17 mouse cellular contexts compared by ENCODE assay signal in the genomic region with DNA sequence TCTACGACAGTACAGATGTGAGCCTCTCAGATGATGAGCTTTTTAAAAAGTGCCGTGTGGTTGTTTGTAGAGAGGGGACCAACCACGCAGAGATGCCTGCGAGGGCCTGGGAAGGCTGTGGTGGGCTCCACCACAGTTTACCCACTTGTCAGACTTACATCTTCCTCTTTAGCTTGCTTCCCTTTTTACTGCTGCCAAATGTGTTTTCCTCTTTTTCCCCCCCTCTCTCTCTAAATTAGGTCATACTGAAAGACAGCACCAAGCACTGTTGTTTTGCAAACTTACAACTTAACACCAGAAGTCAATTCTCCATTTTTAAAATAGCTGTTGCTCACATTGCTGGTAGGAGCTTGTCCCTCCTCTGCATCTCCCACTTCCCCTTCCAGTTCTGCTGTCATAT.
DNase-seq lines count a peak whose midpoint lies in the region; ATAC-seq and TF ChIP-seq lines count a peak whose summit lies in the region.
"Had no signal": no experiment of that assay in that cellular context is flagged by ENCODE, and none has a peak within 500 bp of the region (broad histone marks: within the 10 kb centered on the region; RNA-seq: fewer than 3 reads in every experiment).

No protein-coding gene starts in this region.

- intact Hi-C loops in heart, adult 2 months (cut with DNase I), result no loop called here

- H3K4me2 ChIP-seq in midbrain, postnatal 0 days (ENCODE audit: low read depth, low read length, poor library complexity, severe bottlenecking), result no peak overlapping the region
- H3K4me2 ChIP-seq in midbrain, embryonic 11.5 days, result no peak overlapping the region
- H3K4me2 ChIP-seq: embryonic facial prominence, embryonic 12.5 days; liver, embryonic 13.5 days; midbrain, embryonic 13.5 days had no signal

- H3K4me3 ChIP-seq in heart, adult 2 months, result no peak overlapping the region
- H3K4me3 ChIP-seq in small intestine, adult 2 months (ENCODE audit: low read depth, low read length), result no peak overlapping the region
- no peak overlapping the region for H3K4me3 ChIP-seq in midbrain, postnatal 0 days (ENCODE audit: low read depth, low read length)
- H3K4me3 ChIP-seq in midbrain, embryonic 11.5 days (ENCODE audit: low read depth, low read length), result no peak overlapping the region
- H3K4me3 ChIP-seq: embryonic facial prominence, embryonic 12.5 days; forebrain, embryonic 10.5 days; liver, embryonic 13.5 days; midbrain, embryonic 13.5 days had no signal

- H3K9me3 ChIP-seq in midbrain, postnatal 0 days (ENCODE audit: low read length), result no peaks in the 10 kb centered on the region
- H3K9me3 ChIP-seq in midbrain, embryonic 11.5 days (ENCODE audit: control insufficient read depth, low read length), result no peaks in the 10 kb centered on the region
- H3K9me3 ChIP-seq: embryonic facial prominence, embryonic 12.5 days; forebrain, embryonic 10.5 days; liver, embryonic 13.5 days; midbrain, embryonic 13.5 days had no signal

- no peak for TF ChIP-seq POLR2A in heart, adult 2 months (IDR thresholded peaks at IDR 0.05; ENCODE audit: insufficient read depth, low read depth, low read length)
- no peak for TF ChIP-seq POLR2A in small intestine, adult 2 months (IDR thresholded peaks at IDR 0.05; ENCODE audit: low read depth, low read length)

- H3K36me3 ChIP-seq in heart, adult 2 months (ENCODE audit: control insufficient read depth, insufficient read depth, low read length), result no peaks in the 10 kb centered on the region
- peaks cover 7% of the 10 kb centered on the region for H3K36me3 ChIP-seq in small intestine, adult 2 months (ENCODE audit: control insufficient read depth, insufficient read depth, low read length)
- H3K36me3 ChIP-seq in midbrain, postnatal 0 days (ENCODE audit: insufficient read depth, low read length), result peaks cover 3% of the 10 kb centered on the region; the same call in 1 of the 2 replicates
- H3K36me3 ChIP-seq in midbrain, embryonic 11.5 days (ENCODE audit: control insufficient read depth, insufficient read depth, low read length), result no peaks in the 10 kb centered on the region
- H3K36me3 ChIP-seq: embryonic facial prominence, embryonic 12.5 days; forebrain, embryonic 10.5 days; liver, embryonic 13.5 days; midbrain, embryonic 13.5 days had no signal

- WGBS in heart, adult 2 months, result 83% methylated on average over 4 of the region's 4 CpGs
- 76% methylated on average over 4 of the region's 4 CpGs for WGBS in small intestine, adult 2 months
- WGBS in midbrain, postnatal 0 days, result 85% methylated on average over 4 of the region's 4 CpGs
- 83% methylated on average over 4 of the region's 4 CpGs for WGBS in midbrain, embryonic 11.5 days

- peak; percentile 92 for DNase-seq in heart, adult 11 months
- no peak for DNase-seq in heart, adult 2 months
- DNase-seq in lung, postnatal 36 days, result peak; percentile 32
- no peak for DNase-seq in lung, postnatal 4 days
- DNase-seq in midbrain, postnatal 0 days (ENCODE audit: low spot score), result no peak
- no peak for DNase-seq in midbrain, embryonic 11.5 days (ENCODE audit: low spot score, missing footprints)
- DNase-seq: adrenal gland, postnatal 10 days; cerebellum, postnatal 25 days; heart, postnatal 14 days; kidney, adult 9 months; liver, embryonic 13.5 days had no signal

- H3K27ac ChIP-seq in heart, adult 2 months, result no peak overlapping the region
- peak overlapping the region; percentile 58 for H3K27ac ChIP-seq in small intestine, adult 2 months (ENCODE audit: insufficient read depth, low read depth, low read length)
- no peak overlapping the region for H3K27ac ChIP-seq in midbrain, postnatal 0 days (ENCODE audit: low read depth, low read length)
- no peak overlapping the region for H3K27ac ChIP-seq in midbrain, embryonic 11.5 days (ENCODE audit: low read depth, low read length)
- H3K27ac ChIP-seq: embryonic facial prominence, embryonic 12.5 days; forebrain, embryonic 10.5 days; hindbrain, postnatal 0 days; midbrain, embryonic 13.5 days had no signal

- no peaks in the 10 kb centered on the region for H3K27me3 ChIP-seq in heart, adult 2 months (ENCODE audit: control insufficient read depth, insufficient read depth, low read length)
- no peaks in the 10 kb centered on the region for H3K27me3 ChIP-seq in small intestine, adult 2 months (ENCODE audit: control insufficient read depth, insufficient read depth, low read length)
- H3K27me3 ChIP-seq in midbrain, postnatal 0 days (ENCODE audit: insufficient read depth, low read length), result no peaks in the 10 kb centered on the region
- no peaks in the 10 kb centered on the region for H3K27me3 ChIP-seq in midbrain, embryonic 11.5 days (ENCODE audit: control insufficient read depth, insufficient read depth, low read length)
- H3K27me3 ChIP-seq: liver, embryonic 13.5 days; midbrain, embryonic 13.5 days had no signal

- ATAC-seq in common myeloid progenitor, adult 5-6 weeks (replicated peaks; ENCODE audit: low read depth, poor library complexity, severe bottlenecking), result peak; percentile 62
- ATAC-seq in midbrain, postnatal 0 days (ENCODE audit: low FRiP score), result no peak
- no peak for ATAC-seq in midbrain, embryonic 11.5 days (ENCODE audit: low FRiP score)
- ATAC-seq: hindbrain, postnatal 0 days; midbrain, embryonic 13.5 days had no signal

- no peaks in the 10 kb centered on the region for H3K79me2 ChIP-seq in heart, adult 2 months (replicated peaks; ENCODE audit: control insufficient read depth, insufficient read depth, low read length)

- TF ChIP-seq EP300 in heart, adult 2 months (IDR thresholded peaks at IDR 0.05; ENCODE audit: insufficient read depth, low read depth, low read length), result no peak

- H3K4me1 ChIP-seq in heart, adult 2 months (ENCODE audit: control insufficient read depth, insufficient read depth, low read length), result peaks cover 2% of the 10 kb centered on the region; the same call in 1 of the 2 replicates
- peaks cover 5% of the 10 kb centered on the region; the same call in 1 of the 2 replicates for H3K4me1 ChIP-seq in small intestine, adult 2 months (ENCODE audit: control insufficient read depth, insufficient read depth, insufficient read length, low read length)
- H3K4me1 ChIP-seq in midbrain, postnatal 0 days (ENCODE audit: insufficient read depth, low read length), result no peaks in the 10 kb centered on the region; the same call in 1 of the 2 replicates
- no peaks in the 10 kb centered on the region for H3K4me1 ChIP-seq in midbrain, embryonic 11.5 days (ENCODE audit: control insufficient read depth, insufficient read depth, low read length)
- H3K4me1 ChIP-seq: midbrain, embryonic 13.5 days had no signal

- TF ChIP-seq CTCF in heart, adult 2 months (IDR thresholded peaks at IDR 0.05), result no peak
- no peak for TF ChIP-seq CTCF in small intestine, adult 2 months (IDR thresholded peaks at IDR 0.05; ENCODE audit: extremely low read depth, insufficient read length, insufficient replicate concordance, low read depth, low read length)
- TF ChIP-seq CTCF in midbrain, postnatal 0 days (IDR thresholded peaks at IDR 0.05), result no peak

- H3K9ac ChIP-seq in heart, adult 2 months (ENCODE audit: low read depth, low read length), result no peak overlapping the region
- no peak overlapping the region for H3K9ac ChIP-seq in midbrain, postnatal 0 days (replicated peaks; ENCODE audit: low read length, poor library complexity, severe bottlenecking)
- no peak overlapping the region for H3K9ac ChIP-seq in midbrain, embryonic 11.5 days (ENCODE audit: low read length)
- H3K9ac ChIP-seq: embryonic facial prominence, embryonic 12.5 days; liver, embryonic 13.5 days; midbrain, embryonic 13.5 days had no signal

Comparison
In these comparisons a context has a peak if more than half of its experiments do, and no peak if none do; other contexts are left out.
1. DNase-seq: peak in heart, adult 11 months (single experiment) and lung, postnatal 36 days (single experiment); none in heart, adult 2 months (0 of 2), lung, postnatal 4 days (0 of 2), midbrain, postnatal 0 days (single experiment) and midbrain, embryonic 11.5 days (single experiment).